Mouse (Mus musculus): ENCODE data around the gene Hells. TPM values are rescaled to one million over a fixed set of nuclear protein-coding genes. Genes with fewer than 3 reads are reported as not detected.

Gene Hells
- polyA plus RNA-seq, 1 experiment = 0.35 TPM

DNA sequence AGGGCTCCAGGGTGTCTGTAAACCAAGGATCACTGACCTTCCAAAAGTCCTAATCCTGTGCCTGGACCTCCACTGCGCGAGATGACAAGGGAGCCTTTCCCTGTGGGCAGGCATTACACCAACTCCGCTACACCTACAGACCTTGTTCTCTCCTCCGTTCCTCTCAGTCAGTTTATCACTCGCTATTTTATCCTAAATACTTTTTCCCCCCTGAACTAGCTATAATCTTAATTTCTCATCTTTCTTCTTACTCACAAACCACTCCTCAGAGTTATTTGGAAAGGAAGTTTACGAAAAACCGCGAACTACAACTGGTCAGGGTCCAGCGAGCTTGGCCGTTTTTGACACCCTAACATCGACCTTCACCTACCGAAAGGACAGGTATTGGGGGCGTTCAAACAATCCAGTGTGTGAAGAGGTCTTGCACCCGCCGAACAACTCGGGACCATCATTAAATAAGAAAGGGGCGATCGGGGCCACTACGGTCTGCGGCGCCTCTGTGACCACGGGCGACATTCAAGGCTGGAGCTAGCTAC lies 395 bp upstream of the Hells start:
- Histone ChIP-seq H3K9me3 (ENCODE audit: control insufficient read depth, low read length) (no peaks in the 10 kb centered on the region), H3K36me3 (ENCODE audit: control insufficient read depth) (peaks cover 35% of the 10 kb centered on the region), H3K4me1 (ENCODE audit: control insufficient read depth) (peaks cover 37% of the 10 kb centered on the region), H3K4me3 (replicated peaks) (peak overlapping the region; percentile 84), H3K27me3 (ENCODE audit: control insufficient read depth) (no peaks in the 10 kb centered on the region)
- TF ChIP-seq GATA1 (IDR thresholded peaks at IDR 0.05; ENCODE audit: low read length) (no peak), TAL1 (IDR thresholded peaks at IDR 0.05; ENCODE audit: low read length) (no peak)

DNA sequence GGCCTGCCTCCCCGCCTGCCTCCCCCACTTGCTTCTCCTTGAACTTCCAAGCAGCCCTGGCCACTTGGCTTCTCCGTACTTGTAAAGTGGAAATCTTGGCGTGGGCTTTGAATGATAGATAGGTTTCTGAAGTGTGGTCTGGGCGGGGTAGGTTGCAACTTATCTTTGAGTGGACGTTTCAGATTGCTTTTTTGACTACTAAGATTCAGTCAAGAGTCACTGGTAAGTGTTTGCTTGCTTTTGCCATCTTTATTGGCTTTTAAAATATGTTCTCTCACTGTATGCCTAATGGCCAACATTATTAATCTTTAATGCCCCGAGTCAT lies 813 bp downstream of the Hells start:
- Histone ChIP-seq H3K4me1 (ENCODE audit: control insufficient read depth) (peaks cover 37% of the 10 kb centered on the region), H3K27me3 (ENCODE audit: control insufficient read depth) (no peaks in the 10 kb centered on the region), H3K9me3 (ENCODE audit: control insufficient read depth, low read length) (no peaks in the 10 kb centered on the region), H3K4me3 (replicated peaks) (peak overlapping the region; percentile 84), H3K36me3 (ENCODE audit: control insufficient read depth) (peaks cover 47% of the 10 kb centered on the region)
- TF ChIP-seq TAL1 (IDR thresholded peaks at IDR 0.05; ENCODE audit: low read length) = no peak
- no peak for TF ChIP-seq GATA1 (IDR thresholded peaks at IDR 0.05; ENCODE audit: low read length)

DNA sequence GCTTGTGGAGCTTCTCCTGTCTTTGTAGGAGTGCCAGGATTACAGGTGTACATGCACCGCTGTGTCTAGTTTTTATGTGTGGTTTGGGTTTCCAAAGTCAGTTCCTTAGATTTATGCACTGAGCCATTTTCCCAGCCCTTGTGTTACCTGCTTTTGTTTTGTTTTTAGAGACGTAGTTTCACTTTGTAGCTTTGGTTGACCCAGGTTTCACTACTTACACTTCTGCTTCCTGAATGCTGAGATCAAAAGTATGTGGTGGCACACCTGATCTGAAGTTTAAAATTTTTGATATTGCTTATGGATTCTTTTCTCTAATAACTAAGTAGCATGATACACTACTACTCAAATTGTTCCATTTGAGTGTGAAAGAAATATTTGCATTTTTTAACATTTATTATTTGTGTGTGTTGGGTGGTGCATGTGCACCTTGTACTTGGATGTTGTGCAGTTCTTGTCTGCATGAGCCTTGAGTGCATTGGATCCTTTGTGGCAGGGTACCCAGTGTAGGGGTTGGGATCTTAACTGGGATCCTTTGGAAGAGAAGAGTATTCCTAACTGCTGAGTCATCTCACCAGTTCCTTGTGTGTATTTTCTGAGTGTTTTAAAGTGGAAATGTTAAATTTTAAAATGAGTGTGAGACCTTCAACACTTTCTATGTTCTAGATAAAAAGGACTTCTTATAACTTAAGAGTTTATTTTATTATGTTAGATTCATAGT lies 14.0 kb downstream of the Hells start:
- H3K4me3 ChIP-seq (replicated peaks) = no peak overlapping the region
- TF ChIP-seq TAL1 (IDR thresholded peaks at IDR 0.05; ENCODE audit: low read length) (no peak), GATA1 (IDR thresholded peaks at IDR 0.05; ENCODE audit: low read length) (no peak)
- H3K4me1 ChIP-seq (ENCODE audit: control insufficient read depth) = no peaks in the 10 kb centered on the region
- H3K9me3 ChIP-seq (ENCODE audit: control insufficient read depth, low read length) = no peaks in the 10 kb centered on the region
- H3K27me3 ChIP-seq (ENCODE audit: control insufficient read depth) = no peaks in the 10 kb centered on the region
- peaks cover 93% of the 10 kb centered on the region for H3K36me3 ChIP-seq (ENCODE audit: control insufficient read depth)

DNA sequence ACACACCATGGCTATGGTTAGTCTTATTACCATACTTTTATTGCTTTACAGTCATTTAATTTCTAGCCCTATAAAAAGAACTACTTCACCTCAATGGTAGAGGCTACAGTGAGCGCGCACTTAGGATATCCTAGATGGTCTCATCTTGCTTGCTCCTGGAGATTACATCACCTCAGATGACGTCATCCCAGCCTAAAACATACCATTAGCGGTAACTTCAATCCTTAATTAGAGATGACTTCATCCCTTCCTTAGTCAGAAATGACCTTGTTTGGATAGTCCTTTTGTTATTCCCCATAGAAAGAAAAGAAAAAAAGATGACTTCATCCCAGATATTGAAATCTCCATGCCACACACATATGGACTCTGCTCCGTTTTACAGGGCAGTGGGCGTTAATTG lies 40.0 kb downstream of the Hells start:
- Histone ChIP-seq H3K36me3 (ENCODE audit: control insufficient read depth) (peaks cover 61% of the 10 kb centered on the region), H3K4me1 (ENCODE audit: control insufficient read depth) (no peaks in the 10 kb centered on the region), H3K27me3 (ENCODE audit: control insufficient read depth) (no peaks in the 10 kb centered on the region), H3K4me3 (replicated peaks) (no peak overlapping the region), H3K9me3 (ENCODE audit: control insufficient read depth, low read length) (no peaks in the 10 kb centered on the region)
- TF ChIP-seq GATA1 (IDR thresholded peaks at IDR 0.05; ENCODE audit: low read length) (no peak), TAL1 (IDR thresholded peaks at IDR 0.05; ENCODE audit: low read length) (no peak)

GRCm38 (mm10) chr19:38972581-38972980 lies 41.9 kb downstream of the Hells start:
- no peaks in the 10 kb centered on the region for H3K4me1 ChIP-seq (ENCODE audit: control insufficient read depth)
- no peaks in the 10 kb centered on the region for H3K27me3 ChIP-seq (ENCODE audit: control insufficient read depth)
- H3K4me3 ChIP-seq (replicated peaks) = no peak overlapping the region
- TF ChIP-seq GATA1 (IDR thresholded peaks at IDR 0.05; ENCODE audit: low read length) (no peak), TAL1 (IDR thresholded peaks at IDR 0.05; ENCODE audit: low read length) (no peak)
- H3K9me3 ChIP-seq (ENCODE audit: control insufficient read depth, low read length) = no peaks in the 10 kb centered on the region
- peaks cover 44% of the 10 kb centered on the region for H3K36me3 ChIP-seq (ENCODE audit: control insufficient read depth)

GRCm38 (mm10) chr19:38973666-38974065 lies 43.0 kb downstream of the Hells start:
- no peak overlapping the region for H3K4me3 ChIP-seq (replicated peaks)
- H3K36me3 ChIP-seq (ENCODE audit: control insufficient read depth) = peaks cover 37% of the 10 kb centered on the region
- H3K27me3 ChIP-seq (ENCODE audit: control insufficient read depth) = no peaks in the 10 kb centered on the region
- TF ChIP-seq GATA1 (IDR thresholded peaks at IDR 0.05; ENCODE audit: low read length) = no peak
- TF ChIP-seq TAL1 (IDR thresholded peaks at IDR 0.05; ENCODE audit: low read length) = no peak
- H3K4me1 ChIP-seq (ENCODE audit: control insufficient read depth) = no peaks in the 10 kb centered on the region
- no peaks in the 10 kb centered on the region for H3K9me3 ChIP-seq (ENCODE audit: control insufficient read depth, low read length)

- Histone ChIP-seq H3K4me1 (ENCODE audit: control insufficient read depth) (no peaks in the 10 kb centered on the region), H3K4me3 (replicated peaks) (no peak overlapping the region), H3K36me3 (ENCODE audit: control insufficient read depth) (peaks cover 13% of the 10 kb centered on the region), H3K27me3 (ENCODE audit: control insufficient read depth) (no peaks in the 10 kb centered on the region), H3K9me3 (ENCODE audit: control insufficient read depth, low read length) (no peaks in the 10 kb centered on the region)
- no peak for TF ChIP-seq TAL1 (IDR thresholded peaks at IDR 0.05; ENCODE audit: low read length)
- TF ChIP-seq GATA1 (IDR thresholded peaks at IDR 0.05; ENCODE audit: low read length) = no peak
Measured at GRCm38 (mm10) chr19:38976269-38976668, 45.6 kb downstream of the Hells start.

DNA sequence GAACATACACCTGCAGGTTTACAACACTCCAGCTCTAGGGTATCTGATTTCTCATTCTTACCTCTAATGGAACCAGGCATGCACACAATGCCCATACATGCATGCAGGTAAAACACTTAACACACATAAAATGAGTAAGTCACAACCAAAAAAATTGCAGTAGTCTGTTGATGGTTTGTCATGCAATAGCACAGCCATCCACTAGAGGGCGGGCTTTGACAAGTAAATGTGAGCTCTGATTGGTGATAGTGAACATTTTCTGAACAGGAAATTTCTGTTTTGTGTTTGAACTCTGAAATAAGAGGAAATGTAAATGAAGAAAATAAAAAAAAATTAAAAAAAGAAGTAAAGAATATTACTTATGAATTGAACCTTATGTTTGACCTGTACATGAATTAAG lies 51.3 kb downstream of the Hells start:
- no peaks in the 10 kb centered on the region for H3K36me3 ChIP-seq (ENCODE audit: control insufficient read depth)
- no peaks in the 10 kb centered on the region for H3K4me1 ChIP-seq (ENCODE audit: control insufficient read depth)
- H3K27me3 ChIP-seq (ENCODE audit: control insufficient read depth) = no peaks in the 10 kb centered on the region
- TF ChIP-seq GATA1 (IDR thresholded peaks at IDR 0.05; ENCODE audit: low read length) (no peak), TAL1 (IDR thresholded peaks at IDR 0.05; ENCODE audit: low read length) (no peak)
- H3K9me3 ChIP-seq (ENCODE audit: control insufficient read depth, low read length) = no peaks in the 10 kb centered on the region
- no peak overlapping the region for H3K4me3 ChIP-seq (replicated peaks)

- Histone ChIP-seq H3K9me3 (ENCODE audit: control insufficient read depth, low read length) (no peaks in the 10 kb centered on the region), H3K36me3 (ENCODE audit: control insufficient read depth) (no peaks in the 10 kb centered on the region), H3K4me3 (replicated peaks) (no peak overlapping the region), H3K27me3 (ENCODE audit: control insufficient read depth) (no peaks in the 10 kb centered on the region), H3K4me1 (ENCODE audit: control insufficient read depth) (no peaks in the 10 kb centered on the region)
- TF ChIP-seq GATA1 (IDR thresholded peaks at IDR 0.05; ENCODE audit: low read length) (no peak), TAL1 (IDR thresholded peaks at IDR 0.05; ENCODE audit: low read length) (no peak)
Measured at GRCm38 (mm10) chr19:38998248-38998647, 67.5 kb downstream of the Hells start.

GRCm38 (mm10) chr19:38998676-38999075 lies 68.0 kb downstream of the Hells start:
- no peaks in the 10 kb centered on the region for H3K36me3 ChIP-seq (ENCODE audit: control insufficient read depth)
- TF ChIP-seq TAL1 (IDR thresholded peaks at IDR 0.05; ENCODE audit: low read length) (no peak), GATA1 (IDR thresholded peaks at IDR 0.05; ENCODE audit: low read length) (no peak)
- no peaks in the 10 kb centered on the region for H3K27me3 ChIP-seq (ENCODE audit: control insufficient read depth)
- H3K4me1 ChIP-seq (ENCODE audit: control insufficient read depth) = no peaks in the 10 kb centered on the region
- H3K9me3 ChIP-seq (ENCODE audit: control insufficient read depth, low read length) = no peaks in the 10 kb centered on the region
- H3K4me3 ChIP-seq (replicated peaks) = no peak overlapping the region
